Mouse (Mus musculus) liver, embryonic 12.5 days (tissue): Measurements from ENCODE around the gene Ugt1a5. TPM values are rescaled to one million over a fixed set of nuclear protein-coding genes. Genes with fewer than 3 reads are reported as not detected.

ENCODE experiments used
- ATAC-seq: fragments of 200-750 bp; cut with Nextera tagmentation; 2 replicates; pipeline ENCODE4 v1.8.0; 2017; ENCODE audit warnings: moderate number of reproducible peaks, mild to moderate bottlenecking, moderate library complexity
- H3K27ac ChIP-seq: fragments of 300-500 bp; sonication (generic); 2 replicates; pipeline ENCODE4 v1.5.1; 2016; ENCODE audit warnings: mild to moderate bottlenecking
- H3K27me3 ChIP-seq: fragments of 300-500 bp; sonication (generic); replicated peaks from 2 replicates; pipeline ENCODE4 v1.6.1; 2016; ENCODE audit warnings: mild to moderate bottlenecking, moderate library complexity
- H3K36me3 ChIP-seq: fragments of 300-500 bp; sonication (generic); 2 replicates; pipeline ENCODE4 v1.6.1; 2016; ENCODE audit warnings: mild to moderate bottlenecking, moderate library complexity
- H3K4me1 ChIP-seq: fragments of 300-500 bp; sonication (generic); 2 replicates; pipeline ENCODE4 v1.6.1; 2016
- H3K4me2 ChIP-seq: fragments of 300-500 bp; sonication (generic); 2 replicates; pipeline ENCODE4 v1.6.1; 2016; ENCODE audit warnings: mild to moderate bottlenecking, moderate library complexity
- H3K4me3 ChIP-seq: fragments of 300-500 bp; sonication (generic); 2 replicates; pipeline ENCODE4 v1.5.1; 2016; ENCODE audit warnings: mild to moderate bottlenecking, moderate library complexity
- H3K9ac ChIP-seq: fragments of 300-500 bp; sonication (generic); 2 replicates; pipeline ENCODE4 v1.6.1; 2016; ENCODE audit warnings: mild to moderate bottlenecking, moderate library complexity
- H3K9me3 ChIP-seq: fragments of 300-500 bp; sonication (generic); replicated peaks from 2 replicates; pipeline ENCODE4 v1.6.1; 2016; ENCODE audit warnings: mild to moderate bottlenecking, moderate library complexity
- WGBS: fragments of 180-500 bp; shearing (Covaris S2); methylation state at CpG from one replicate; pipeline ENCODE4 v1.1.7; 2016; ENCODE audit not compliant: insufficient replicate concordance; 5-methylcytosine and 5-hydroxymethylcytosine counted together
- polyA plus RNA-seq: library from polyadenylated mRNA; unstranded; fragments of >200 nt; fragmentation: Nextera tagmentation; extraction: Ambion mirVana; gene quantifications from 2 replicates; pipeline ENCODE4 v1.2.1, GENCODE M21; 2016

Gene Ugt1a5
- polyA plus RNA-seq, 1 experiment from 2014 or later = not detected

DNA sequence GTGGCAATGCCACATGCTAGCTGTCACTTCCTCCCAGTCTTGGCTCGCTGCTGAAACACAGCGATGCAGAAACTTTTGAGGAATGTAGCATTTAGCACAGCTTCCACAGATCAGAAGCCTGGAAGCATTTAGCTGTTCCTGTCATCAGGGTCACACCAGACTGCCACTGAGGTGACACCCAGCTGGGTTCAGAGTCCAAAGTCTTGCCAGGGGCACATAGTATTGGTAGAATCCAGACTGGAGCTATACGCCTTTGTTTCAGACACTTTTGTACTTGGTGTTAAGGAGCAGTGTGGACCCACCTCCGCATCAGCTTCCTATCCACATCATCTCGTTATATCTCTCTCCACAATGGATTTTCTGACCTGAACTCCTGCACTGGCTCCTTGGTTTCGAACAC lies 87.7 kb downstream of the Ugt1a5 start:
- no peak overlapping the region for H3K4me2 ChIP-seq
- H3K27ac ChIP-seq = no peak overlapping the region
- H3K9me3 ChIP-seq = peaks cover 64% of the 10 kb centered on the region
- no peak overlapping the region for H3K9ac ChIP-seq
- ATAC-seq = no peak
- no peaks in the 10 kb centered on the region for H3K4me1 ChIP-seq
- 58% methylated on average over 6 of the region's 6 CpGs for WGBS
- no peaks in the 10 kb centered on the region for H3K36me3 ChIP-seq
- no peaks in the 10 kb centered on the region for H3K27me3 ChIP-seq
- no peak overlapping the region for H3K4me3 ChIP-seq

DNA sequence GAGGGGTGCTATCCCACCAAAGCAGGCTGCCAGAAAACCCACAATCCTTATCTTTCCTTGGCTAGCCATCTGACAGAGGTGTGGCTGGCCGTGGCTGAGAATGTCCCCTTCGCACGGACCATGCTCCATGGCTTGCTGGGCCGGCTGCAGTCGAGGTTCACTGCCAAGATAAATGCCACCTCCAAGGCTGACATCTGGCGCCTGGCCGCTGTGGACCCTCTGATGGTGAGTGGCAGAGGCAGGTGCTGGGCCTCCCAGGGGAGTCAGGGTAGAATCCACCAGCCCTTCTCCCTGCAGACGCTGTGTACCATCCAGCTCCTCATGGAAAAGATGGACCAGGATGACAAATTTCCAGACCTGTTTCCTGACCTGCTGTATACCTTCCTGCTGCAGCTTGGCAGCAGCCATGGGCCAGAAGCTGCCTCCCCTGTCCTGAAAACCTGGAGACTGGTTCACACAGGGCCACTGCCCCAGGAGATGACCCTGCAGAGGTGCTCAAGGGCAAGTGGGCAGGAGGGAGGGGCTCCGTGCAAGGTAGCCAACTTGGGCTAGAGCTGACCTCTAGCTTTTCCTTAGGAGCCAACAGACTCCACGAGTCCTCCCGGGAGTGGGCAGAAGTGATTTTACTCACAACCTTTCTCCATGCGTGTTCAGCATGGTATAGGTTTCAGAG lies 89.1 kb downstream of the Ugt1a5 start:
- ATAC-seq = no peak
- Histone ChIP-seq H3K27ac (no peak overlapping the region), H3K9me3 (peaks cover 50% of the 10 kb centered on the region)

DNA sequence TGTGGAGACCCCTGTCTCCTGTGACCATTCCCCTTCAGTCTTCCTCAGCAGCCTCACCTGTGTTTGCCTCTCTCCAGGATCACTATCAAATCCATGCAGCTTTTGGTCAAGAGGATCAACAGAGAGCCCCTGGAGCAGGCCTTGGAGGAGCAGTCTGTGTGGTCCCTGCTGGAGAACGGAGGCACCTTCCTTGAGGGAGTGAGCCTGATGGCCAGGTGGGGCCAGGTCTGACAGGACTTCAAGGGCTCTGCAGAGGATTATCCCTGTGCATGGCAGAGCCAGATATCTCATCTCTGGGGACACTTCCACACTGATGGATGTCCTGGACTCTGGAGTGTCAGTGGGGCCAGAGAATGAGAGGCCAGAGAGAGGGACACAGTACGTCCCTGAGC lies 89.7 kb downstream of the Ugt1a5 start:
- H3K9me3 ChIP-seq = peaks cover 45% of the 10 kb centered on the region
- H3K36me3 ChIP-seq = peaks cover 8% of the 10 kb centered on the region
- no peak overlapping the region for H3K9ac ChIP-seq
- WGBS = 46% methylated on average over 2 of the region's 2 CpGs
- H3K4me2 ChIP-seq = no peak overlapping the region
- no peaks in the 10 kb centered on the region for H3K27me3 ChIP-seq
- no peak for ATAC-seq
- H3K27ac ChIP-seq = no peak overlapping the region
- H3K4me1 ChIP-seq = peaks cover 15% of the 10 kb centered on the region
- H3K4me3 ChIP-seq = no peak overlapping the region

More for the DNA sequence above, 89.1 kb downstream of the Ugt1a5 start:
- peaks cover 3% of the 10 kb centered on the region for H3K36me3 ChIP-seq
- no peak overlapping the region for H3K4me2 ChIP-seq
- no peak overlapping the region for H3K9ac ChIP-seq
- peaks cover 9% of the 10 kb centered on the region for H3K4me1 ChIP-seq
- no peaks in the 10 kb centered on the region for H3K27me3 ChIP-seq
- no peak overlapping the region for H3K4me3 ChIP-seq
- 67% methylated on average over 12 of the region's 12 CpGs for WGBS

DNA sequence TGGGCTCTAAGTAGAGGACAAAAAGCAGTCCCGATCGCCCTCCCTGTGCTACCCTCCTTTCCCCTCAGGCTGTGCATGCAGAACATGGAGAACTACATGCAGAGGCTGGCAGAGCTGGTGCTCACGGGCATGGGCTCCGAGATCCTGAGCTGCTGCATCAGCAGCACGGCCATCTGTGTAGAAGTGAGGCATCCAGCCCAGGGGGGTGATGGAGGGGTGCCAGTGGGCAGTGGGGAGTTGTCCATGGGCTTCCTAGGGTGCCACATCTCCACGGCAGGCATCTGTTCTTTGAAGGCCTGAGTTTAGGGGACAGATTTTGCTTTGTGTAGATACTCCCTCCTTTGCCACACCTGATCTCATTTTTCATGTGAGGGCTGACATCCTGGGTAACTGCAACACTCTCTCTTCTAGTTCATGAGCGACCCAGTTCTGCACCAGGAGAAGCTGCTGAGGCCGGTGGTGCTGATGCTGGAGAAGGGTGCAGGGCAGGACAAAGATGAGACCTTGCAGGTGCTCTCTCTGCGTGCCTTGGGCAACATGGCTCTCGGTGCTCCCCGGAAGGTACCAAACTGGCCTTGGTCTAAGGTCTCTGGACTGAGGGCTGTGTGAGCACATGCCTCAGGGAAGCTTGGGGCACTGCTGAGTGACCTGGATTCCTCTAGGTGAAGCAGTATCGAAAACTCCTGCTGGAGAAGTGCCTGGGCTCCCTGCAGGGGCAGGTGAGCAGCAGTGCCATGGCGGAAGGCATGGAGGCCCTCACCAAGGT lies 90.4 kb downstream of the Ugt1a5 start:
- Histone ChIP-seq H3K27ac (no peak overlapping the region), H3K4me2 (no peak overlapping the region), H3K9me3 (peaks cover 38% of the 10 kb centered on the region), H3K36me3 (peaks cover 15% of the 10 kb centered on the region), H3K9ac (no peak overlapping the region), H3K4me1 (peaks cover 22% of the 10 kb centered on the region), H3K27me3 (no peaks in the 10 kb centered on the region), H3K4me3 (no peak overlapping the region)
- WGBS = 66% methylated on average over 13 of the region's 13 CpGs
- ATAC-seq = no peak

DNA sequence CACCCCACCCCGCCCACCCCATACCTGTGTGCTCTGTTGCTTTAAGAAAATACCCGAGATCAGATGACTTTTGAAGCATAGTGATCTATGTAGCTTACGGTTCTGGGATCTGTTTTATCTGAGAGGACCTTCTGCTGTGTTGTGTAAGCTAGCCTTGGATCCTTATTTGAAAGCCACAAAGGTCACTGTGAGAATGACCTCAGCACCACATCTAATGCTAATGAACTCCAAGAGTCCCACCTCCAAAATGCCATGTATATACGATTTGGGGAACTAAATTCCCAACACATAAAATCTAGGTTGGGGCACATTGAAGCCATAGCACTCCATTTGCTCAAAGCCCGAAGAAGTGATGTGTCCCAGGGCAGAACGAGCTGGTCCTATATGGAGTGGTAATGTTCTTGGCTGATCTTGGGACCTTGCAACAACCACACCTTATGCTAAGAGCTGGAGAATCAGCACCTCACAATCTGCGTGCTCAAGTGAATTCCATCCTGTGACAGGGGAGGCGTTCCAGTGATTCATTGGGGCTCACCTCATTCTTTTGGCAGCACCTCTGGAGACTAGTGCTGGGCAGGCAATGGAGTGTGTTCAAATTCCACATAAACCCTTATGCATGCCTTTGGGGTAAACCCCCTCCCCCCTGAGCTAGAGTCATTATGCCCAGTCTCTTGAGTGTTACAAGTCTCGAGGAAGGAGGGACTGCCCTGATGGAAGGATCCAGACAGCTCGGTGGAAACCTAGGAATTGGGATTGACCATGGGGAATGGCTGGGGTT lies 91.3 kb downstream of the Ugt1a5 start:
- Histone ChIP-seq H3K9ac (no peak overlapping the region), H3K36me3 (peaks cover 24% of the 10 kb centered on the region), H3K4me2 (no peak overlapping the region), H3K27ac (no peak overlapping the region), H3K27me3 (no peaks in the 10 kb centered on the region), H3K4me1 (peaks cover 30% of the 10 kb centered on the region), H3K9me3 (peaks cover 36% of the 10 kb centered on the region), H3K4me3 (no peak overlapping the region)
- 63% methylated on average over 10 of the region's 10 CpGs for WGBS
- ATAC-seq = no peak

DNA sequence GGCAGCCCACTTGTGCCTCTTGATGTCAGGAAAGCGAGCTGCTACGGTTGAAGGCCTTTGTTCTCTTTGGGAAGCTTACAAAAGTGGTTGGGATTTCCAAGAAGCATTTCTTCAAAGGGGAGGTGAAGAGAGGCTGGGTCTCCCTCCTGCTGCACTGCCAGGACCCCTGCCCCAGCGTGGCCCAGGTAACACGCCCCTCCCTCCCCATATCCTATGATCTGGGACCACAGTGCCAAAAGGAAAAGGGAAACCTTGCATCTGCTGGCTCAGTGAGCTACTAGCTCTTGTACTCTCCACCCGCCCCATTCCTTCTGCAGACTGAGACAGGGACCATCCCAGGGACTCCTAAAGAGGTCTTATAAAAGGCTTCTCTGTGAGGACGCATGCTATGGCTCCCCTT lies 91.9 kb downstream of the Ugt1a5 start:
- no peak overlapping the region for H3K9ac ChIP-seq
- H3K36me3 ChIP-seq = peaks cover 30% of the 10 kb centered on the region
- no peak overlapping the region for H3K4me2 ChIP-seq
- no peak overlapping the region for H3K27ac ChIP-seq
- no peak overlapping the region for H3K4me3 ChIP-seq
- peaks cover 36% of the 10 kb centered on the region for H3K4me1 ChIP-seq
- ATAC-seq = no peak
- H3K27me3 ChIP-seq = no peaks in the 10 kb centered on the region
- 68% methylated on average over 6 of the region's 6 CpGs for WGBS
- peaks cover 30% of the 10 kb centered on the region for H3K9me3 ChIP-seq

DNA sequence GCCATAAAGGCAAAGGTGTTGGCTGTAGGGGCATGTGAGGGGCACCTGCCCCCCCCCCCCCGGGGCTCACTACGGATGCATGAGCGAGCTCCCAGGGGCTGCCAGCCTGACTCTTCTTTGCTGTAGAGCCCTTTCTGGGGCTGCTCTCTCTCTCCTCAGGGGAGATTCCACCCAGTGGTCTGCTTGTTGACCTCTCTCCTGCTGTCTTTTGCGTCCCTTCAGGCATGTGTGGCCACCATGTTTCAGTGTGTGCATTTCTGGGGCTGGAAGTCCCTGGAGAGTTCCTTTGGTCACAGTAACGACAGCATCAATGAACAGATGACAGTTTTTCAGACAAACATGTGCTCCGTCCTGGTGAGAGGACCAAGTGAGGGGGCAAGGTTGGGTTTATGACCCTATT lies 92.5 kb downstream of the Ugt1a5 start:
- no peaks in the 10 kb centered on the region for H3K27me3 ChIP-seq
- WGBS = 60% methylated on average over 6 of the region's 6 CpGs
- H3K4me1 ChIP-seq = peaks cover 39% of the 10 kb centered on the region
- H3K36me3 ChIP-seq = peaks cover 37% of the 10 kb centered on the region
- H3K27ac ChIP-seq = no peak overlapping the region
- H3K9me3 ChIP-seq = peaks cover 25% of the 10 kb centered on the region
- no peak overlapping the region for H3K4me3 ChIP-seq
- ATAC-seq = no peak
- H3K9ac ChIP-seq = no peak overlapping the region
- no peak overlapping the region for H3K4me2 ChIP-seq

DNA sequence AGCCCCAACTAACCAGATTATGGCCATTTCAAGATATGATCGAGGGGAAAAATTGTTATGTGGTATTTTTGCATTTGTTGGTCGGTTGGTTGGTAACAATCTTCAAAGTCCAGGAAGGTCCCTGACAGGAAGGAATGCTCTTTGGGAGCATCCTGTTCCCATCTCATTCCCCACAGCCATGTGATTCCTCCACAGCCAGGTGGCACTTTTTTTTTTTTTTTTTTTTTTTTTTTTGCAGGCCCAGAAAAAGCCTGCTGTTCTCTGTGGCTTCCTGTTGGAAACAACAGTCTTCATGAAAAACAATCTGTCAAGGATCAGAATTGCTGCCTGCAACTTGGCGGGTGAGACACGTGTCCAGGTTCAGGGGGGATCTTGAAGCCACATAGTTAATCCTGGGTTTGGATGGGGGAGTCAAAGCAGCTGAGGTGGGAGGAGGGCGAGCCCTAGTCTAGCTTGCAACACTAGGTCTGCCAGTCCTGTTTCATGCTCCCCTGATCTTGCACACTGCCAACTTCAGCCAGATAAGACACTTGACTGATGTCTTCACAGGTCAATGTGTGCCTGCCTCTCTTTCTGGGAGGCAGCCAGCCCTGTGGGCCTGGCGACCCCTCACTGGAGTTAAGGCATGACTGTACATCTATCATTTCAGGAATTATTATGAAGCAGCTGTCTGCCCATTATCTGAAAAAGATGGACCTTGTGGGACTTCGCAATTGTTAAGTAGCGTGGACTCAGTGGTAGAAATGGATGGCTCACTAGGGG lies 93.2 kb downstream of the Ugt1a5 start:
- H3K4me3 ChIP-seq = no peak overlapping the region
- H3K4me1 ChIP-seq = peaks cover 39% of the 10 kb centered on the region
- no peaks in the 10 kb centered on the region for H3K27me3 ChIP-seq
- peak; percentile 5; the same call in 1 of the 2 replicates for ATAC-seq
- H3K9me3 ChIP-seq = peaks cover 25% of the 10 kb centered on the region
- H3K9ac ChIP-seq = no peak overlapping the region
- no peak overlapping the region for H3K27ac ChIP-seq
- H3K4me2 ChIP-seq = no peak overlapping the region
- peaks cover 44% of the 10 kb centered on the region for H3K36me3 ChIP-seq
- WGBS = 56% methylated on average over 8 of the region's 8 CpGs

DNA sequence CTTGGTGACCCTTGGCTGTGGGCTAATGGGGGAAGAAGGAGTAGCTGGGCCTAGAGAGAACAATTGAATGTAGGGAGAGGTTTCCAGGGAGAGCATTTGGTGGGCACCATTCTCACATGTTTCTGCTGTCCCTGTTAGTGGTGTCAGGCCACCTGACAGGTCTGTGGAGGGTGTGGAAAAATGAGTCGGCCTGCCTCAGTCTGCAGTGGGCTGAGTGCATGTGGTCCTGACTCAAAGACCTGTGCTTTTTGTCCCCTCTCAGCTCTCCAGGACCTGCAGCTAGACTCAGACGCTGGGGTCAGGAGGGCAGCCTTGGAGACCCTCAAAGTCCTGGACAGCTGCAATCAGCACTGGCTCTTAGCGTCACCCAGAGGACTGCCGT lies 93.8 kb downstream of the Ugt1a5 start:
- Histone ChIP-seq H3K9ac (no peak overlapping the region), H3K36me3 (peaks cover 50% of the 10 kb centered on the region), H3K27ac (0 out of 2 replicates have a peak overlapping the region, but pooled peaks have one; percentile 0), H3K27me3 (no peaks in the 10 kb centered on the region), H3K4me2 (no peak overlapping the region), H3K9me3 (peaks cover 19% of the 10 kb centered on the region), H3K4me1 (peaks cover 39% of the 10 kb centered on the region), H3K4me3 (no peak overlapping the region)
- ATAC-seq = peak; percentile 5; the same call in 1 of the 2 replicates
- 69% methylated on average over 4 of the region's 4 CpGs for WGBS

DNA sequence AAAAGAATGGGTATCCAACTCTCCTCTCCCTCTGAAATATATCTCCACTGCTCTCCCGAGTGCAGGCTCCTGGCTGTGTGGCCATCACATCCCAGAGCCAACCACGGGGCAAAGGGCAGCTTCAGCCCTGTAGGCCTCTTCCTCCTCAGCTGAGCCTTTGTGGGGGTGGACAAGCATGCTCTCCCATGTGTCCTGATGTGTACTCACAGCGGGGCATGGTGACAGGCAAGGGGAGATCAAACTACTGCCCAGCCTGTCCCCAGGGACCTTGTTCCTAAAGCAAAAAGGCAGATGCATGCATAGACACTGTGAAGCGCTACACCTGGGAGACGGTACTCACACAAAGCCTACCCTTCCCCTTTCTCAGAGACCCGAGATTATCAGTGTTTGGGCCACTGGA lies 94.3 kb downstream of the Ugt1a5 start:
- H3K9me3 ChIP-seq = peaks cover 15% of the 10 kb centered on the region
- H3K36me3 ChIP-seq = peaks cover 55% of the 10 kb centered on the region
- H3K27me3 ChIP-seq = no peaks in the 10 kb centered on the region
- ATAC-seq = peak; percentile 46
- peaks cover 39% of the 10 kb centered on the region for H3K4me1 ChIP-seq
- no peak overlapping the region for H3K9ac ChIP-seq
- H3K27ac ChIP-seq = no peak overlapping the region
- H3K4me2 ChIP-seq = no peak overlapping the region
- no peak overlapping the region for H3K4me3 ChIP-seq
- 65% methylated on average over 6 of the region's 6 CpGs for WGBS

DNA sequence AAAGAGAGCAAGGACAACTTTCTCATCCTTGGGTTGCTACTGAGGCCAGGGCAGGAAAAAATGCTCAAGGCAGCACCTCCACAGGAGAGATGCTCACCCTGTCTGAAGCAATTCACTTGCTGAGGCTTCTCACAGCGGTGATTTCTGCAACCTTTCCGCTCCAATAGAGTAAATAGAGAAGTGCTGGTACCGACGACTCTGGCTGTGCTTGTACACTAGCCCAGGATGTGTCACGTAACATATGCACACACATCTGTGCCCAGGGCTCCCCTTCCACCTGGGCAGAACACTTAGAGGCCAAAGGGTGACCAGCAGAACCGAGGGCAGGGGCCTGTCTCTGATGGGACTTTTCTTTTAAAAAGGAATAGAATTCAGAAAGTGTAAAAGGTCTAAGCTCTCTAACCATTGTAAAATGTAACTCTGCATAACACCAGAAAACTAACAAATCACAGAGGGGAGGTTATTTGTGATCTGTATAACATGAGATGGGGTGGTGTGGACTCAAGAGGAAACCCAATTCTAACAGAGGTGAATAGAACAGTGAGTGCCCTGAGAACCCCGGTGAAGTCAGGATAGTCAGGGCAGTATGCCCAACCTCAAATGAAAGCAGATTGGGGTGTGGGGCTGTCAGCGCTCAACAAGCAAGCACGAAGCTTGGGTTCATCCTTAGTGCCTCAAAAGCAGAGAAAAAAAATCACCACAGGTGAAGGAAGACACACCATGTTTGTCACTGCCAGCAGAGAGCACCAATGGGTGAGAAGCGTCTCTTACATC lies 95.0 kb downstream of the Ugt1a5 start:
- ATAC-seq = no peak
- H3K4me2 ChIP-seq = no peak overlapping the region

More for the DNA sequence above, 95.0 kb downstream of the Ugt1a5 start:
- H3K27me3 ChIP-seq = no peaks in the 10 kb centered on the region
- H3K36me3 ChIP-seq = peaks cover 62% of the 10 kb centered on the region
- H3K27ac ChIP-seq = no peak overlapping the region
- WGBS = 74% methylated on average over 10 of the region's 10 CpGs
- H3K4me3 ChIP-seq = no peak overlapping the region
- H3K9me3 ChIP-seq = peaks cover 8% of the 10 kb centered on the region; the same call in 1 of the 2 replicates
- peaks cover 39% of the 10 kb centered on the region for H3K4me1 ChIP-seq
- H3K9ac ChIP-seq = no peak overlapping the region
